Mouse (Mus musculus) liver, embryonic 14.5 days (tissue): ENCODE data around the gene Dennd4a.

Source experiments
- CTCF ChIP-seq: IDR thresholded peaks from 2 replicates; pipeline ENCODE4 v1.5.1; 2016; ENCODE audit warnings: antibody characterized with exemption, low read depth, control low read depth
- EP300 ChIP-seq: IDR thresholded peaks from 2 replicates; pipeline ENCODE4 v1.6.1; 2016; ENCODE audit warnings: antibody characterized with exemption, low read depth

DNA sequence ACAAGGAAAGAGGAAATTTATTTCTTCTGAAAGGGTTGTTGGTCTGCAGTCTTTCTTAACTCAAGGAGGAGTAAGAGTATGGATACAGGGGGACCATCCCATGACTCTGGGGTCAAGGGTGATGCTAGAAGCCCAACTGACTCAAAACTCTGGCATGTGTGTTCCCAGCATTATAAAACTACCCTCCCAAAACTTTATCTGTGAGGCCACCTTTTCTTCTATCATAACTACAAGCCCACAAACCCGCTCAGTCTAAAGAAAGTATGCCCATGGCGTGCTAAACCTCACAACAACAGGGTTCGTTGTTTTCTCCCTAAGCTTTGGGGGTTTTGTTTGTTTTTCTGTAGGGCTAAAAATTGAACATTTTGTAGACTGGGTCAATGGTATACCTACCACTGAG, 23.3 kb downstream of the Dennd4a start:
- TF ChIP-seq EP300 (peak; percentile 82), CTCF (no peak)
